Mouse (Mus musculus) lung, postnatal 10 days (tissue): ENCODE results near the gene Kif5a.

Experiments used
- DNase-seq: peaks from one replicate; pipeline ENCODE4 v3.0.0; 2021

Gene Kif5a

GRCm38 (mm10) chr10:127288800-127289572, 25.8 kb upstream of the Kif5a start, which contains the start of gene Mbd6:
Gene Mbd6 (minus strand): TSS chr10:127289018.
- peak; percentile 94 for DNase-seq

DNA sequence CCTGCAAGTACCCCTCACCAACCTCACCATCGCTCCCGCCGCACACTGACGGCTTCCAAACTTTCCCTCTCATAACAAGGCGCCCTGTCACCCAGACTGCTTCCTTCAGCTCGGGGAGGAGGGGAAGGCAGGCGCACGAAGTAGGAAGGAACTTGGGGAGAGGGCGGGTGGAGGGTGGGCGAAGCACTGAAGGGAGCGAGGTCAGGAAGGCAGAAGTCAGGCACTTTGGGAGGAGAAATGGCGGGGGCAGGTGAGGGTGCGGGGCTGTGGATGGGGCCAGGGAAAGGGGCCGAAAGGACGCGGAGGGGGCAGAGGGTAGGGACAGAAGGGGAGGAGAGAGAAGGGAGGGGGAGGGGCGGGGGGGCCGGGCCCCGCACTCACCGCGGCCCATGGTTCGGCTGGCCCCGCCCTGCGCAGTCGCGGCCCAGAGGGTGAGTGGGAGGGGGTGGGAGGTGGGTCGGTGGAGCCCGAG, 25.2 kb upstream of the Kif5a start:
- DNase-seq, result peak; percentile 81

DNA sequence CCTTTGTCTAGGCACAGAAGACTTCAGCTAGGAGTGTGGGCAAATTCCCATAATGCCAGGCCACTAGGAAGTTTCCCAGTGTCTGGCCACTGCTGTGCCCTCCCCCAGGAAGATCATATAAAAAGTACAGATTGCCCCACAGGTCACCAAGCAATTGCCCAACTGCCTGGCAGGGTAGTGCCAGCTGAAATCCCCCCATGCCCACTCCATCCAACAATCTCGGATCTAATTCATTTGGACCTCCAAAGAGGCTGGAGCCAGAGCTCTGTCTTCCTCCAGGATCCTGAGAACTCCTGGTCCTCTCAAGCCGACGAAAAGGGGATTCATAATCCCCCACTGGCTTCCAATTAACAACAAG, 24.8 kb upstream of the Kif5a start:
- no peak for DNase-seq

DNA sequence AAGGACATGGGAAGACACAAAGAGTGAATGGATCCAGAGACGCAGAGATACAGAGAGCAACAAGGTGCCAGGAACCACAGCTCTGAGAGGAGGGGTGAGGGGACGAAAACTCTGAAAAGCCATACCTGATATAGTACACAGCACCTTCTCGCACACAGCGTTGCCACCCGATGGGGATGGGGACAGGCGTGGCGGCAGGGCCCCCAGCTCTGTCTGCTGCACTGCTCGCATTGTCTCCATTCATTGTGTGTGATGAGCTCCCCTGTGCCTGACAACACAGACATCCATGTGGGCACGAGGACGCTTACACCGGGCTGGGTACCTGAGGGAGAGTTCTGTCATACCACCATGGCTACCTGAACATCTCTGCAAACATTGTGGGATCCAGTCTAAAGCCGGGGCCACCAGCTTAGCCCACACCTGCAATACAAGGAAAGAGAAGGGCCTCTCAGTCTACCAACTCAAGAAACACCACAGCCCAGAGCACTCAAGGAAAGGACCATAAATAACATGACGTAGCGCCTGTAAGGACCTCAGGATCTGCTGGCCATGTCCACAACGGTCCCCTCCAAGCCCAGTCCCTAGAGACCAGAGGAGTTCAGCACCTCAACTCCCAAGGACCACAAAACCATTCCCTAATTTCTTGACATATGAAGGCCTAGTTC, 24.3 kb upstream of the Kif5a start:
- DNase-seq, result no peak

- no peak for DNase-seq
Measured at GRCm38 (mm10) chr10:127286730-127287129, 23.6 kb upstream of the Kif5a start.

GRCm38 (mm10) chr10:127286194-127286593, 23.0 kb upstream of the Kif5a start:
- DNase-seq, result no peak

GRCm38 (mm10) chr10:127285644-127286043, 22.5 kb upstream of the Kif5a start:
- DNase-seq, result no peak

DNA sequence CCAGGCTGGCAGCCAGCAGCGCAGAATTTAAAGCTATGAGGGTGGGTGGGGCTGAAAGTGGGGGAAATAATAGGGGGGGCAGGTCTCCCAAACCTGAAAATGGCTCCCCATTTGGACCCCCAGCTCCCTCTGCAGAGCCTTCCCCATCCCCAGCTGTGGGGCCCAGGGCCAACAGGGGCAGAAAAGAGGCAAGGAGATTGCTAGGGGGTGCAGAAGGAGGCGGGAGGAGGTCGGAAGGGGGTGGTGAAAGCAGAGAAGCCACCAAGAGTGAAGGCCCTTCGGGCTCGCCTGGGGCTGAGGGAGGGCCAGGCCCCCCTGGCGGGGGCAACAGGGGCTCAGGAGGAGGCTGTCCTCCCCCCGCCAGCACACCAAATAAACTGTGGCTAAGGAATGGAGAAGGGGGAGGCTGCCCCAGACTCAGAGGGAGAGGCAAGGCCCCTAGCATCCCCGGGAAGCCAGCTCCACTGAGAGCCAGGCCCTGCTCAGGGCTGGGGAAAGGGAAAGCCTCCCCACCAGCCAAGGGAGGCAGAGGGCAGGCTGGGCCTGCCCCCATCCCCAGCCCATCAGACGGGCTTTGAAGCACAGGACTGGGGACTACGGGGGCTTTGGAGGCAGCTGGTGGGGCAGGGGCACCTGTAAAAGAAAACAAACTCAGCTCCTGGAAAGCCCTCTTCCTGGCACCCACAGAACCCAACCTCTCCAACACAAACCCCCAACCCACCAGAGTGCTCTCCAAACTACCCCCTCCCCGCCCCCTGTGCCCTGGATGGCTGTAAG, 21.8 kb upstream of the Kif5a start:
- no peak for DNase-seq

- no peak for DNase-seq
Measured at GRCm38 (mm10) chr10:127284105-127284622, 21.0 kb upstream of the Kif5a start.

GRCm38 (mm10) chr10:127282620-127283215, 19.6 kb upstream of the Kif5a start:
- no peak for DNase-seq

- DNase-seq, result no peak
Measured at GRCm38 (mm10) chr10:127281316-127281715, 18.2 kb upstream of the Kif5a start.

- DNase-seq, result no peak
Measured at GRCm38 (mm10) chr10:127279730-127280129, 16.6 kb upstream of the Kif5a start.

DNA sequence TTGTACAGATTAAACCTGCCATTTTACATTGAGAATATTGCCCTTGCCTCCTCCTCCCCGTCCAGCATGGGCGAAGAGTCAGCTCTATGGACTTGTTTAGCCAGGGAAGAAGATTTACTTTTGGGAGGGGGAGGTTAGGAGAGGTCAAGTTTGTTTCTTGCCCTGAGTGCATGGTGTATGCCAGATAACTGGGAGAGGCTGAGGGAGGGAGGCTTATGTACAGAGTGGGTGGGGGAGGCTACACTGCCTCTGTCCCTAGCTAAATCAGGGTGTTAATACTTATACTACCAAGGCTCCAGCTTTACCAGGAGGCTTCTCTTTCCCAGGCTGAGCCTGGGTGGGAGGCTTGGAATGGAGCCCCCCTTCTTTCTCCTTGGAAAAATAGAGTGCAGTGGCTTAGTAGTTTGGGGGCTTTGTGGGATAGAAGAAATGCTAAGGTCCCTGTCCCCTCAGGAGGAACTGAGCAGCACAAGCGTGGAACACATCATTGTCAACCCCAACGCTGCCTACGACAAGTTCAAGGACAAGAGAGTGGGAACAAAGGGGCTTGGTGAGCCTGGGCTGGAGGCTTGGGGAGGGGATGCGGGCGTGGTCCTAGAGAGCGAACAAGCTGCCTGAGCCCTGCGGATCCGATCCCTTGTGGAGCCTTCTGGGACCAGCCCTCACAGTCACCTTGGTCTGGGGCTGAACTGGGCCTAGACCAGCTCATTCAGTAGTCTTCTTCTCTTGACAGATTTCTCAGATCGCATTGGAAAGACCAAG, 11.3 kb upstream of the Kif5a start:
- DNase-seq, result no peak

- no peak for DNase-seq
Measured at GRCm38 (mm10) chr10:127272371-127272770, 9.2 kb upstream of the Kif5a start.

DNA sequence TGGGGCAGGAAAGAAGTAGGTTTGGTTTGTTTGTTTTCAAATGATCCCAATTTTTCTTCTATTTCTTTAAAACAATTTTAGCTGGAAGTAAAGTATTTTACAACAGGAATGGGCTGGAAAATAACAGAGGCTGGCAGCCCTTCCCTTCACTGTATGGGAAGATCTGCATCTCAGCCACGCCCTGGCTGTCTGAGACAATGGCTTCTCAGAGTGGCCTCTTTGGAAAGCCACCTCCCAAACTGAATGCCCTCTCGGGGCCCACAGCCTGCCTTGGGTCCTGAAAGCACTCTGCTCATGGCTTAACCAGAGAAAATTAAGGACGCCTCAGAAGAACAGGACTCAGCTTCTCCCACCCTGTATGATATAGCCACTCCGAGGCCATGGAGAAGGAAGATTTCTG, 6.7 kb upstream of the Kif5a start:
- no peak for DNase-seq

DNA sequence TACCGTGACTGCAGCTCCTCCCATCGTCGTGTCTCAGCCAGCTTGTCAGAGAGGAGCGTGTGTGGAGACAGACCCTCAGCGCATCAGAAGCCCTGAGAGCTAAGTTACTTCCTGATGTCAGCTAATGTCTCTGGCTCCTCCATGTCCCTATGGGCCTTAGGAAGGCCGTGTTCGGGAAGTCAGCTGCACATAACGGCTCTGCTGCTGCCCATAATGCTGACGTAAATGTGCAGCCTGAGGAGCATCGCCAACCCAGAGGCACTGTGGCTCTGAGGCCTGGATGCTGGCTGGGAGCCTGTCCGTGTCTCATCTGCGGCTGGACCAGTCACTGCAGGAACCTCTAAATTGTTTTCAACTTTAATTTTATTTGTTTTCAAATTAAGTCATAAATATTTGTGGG, 5.9 kb upstream of the Kif5a start:
- no peak for DNase-seq

DNA sequence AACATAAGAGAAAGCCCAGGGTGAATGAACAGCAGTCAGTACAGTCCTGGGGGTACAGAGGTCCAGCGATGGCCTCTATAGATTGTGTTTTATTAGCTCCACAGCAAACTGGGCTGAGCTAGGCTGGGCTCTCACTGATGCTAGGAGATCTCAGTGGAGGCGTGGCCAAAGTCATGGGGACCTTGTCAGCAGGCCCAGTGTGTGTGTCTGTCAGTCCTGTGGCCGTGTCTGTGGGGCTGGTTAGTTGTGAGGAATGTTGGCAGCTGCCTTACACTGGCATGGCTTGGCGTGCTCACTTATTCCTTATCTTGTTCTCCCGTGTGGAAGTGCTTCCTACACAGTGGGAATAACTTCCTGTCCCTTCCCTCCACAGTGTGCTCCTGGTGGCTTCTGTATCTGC, 5.3 kb upstream of the Kif5a start:
- no peak for DNase-seq

GRCm38 (mm10) chr10:127267318-127267717, 4.2 kb upstream of the Kif5a start:
- DNase-seq, result no peak

DNA sequence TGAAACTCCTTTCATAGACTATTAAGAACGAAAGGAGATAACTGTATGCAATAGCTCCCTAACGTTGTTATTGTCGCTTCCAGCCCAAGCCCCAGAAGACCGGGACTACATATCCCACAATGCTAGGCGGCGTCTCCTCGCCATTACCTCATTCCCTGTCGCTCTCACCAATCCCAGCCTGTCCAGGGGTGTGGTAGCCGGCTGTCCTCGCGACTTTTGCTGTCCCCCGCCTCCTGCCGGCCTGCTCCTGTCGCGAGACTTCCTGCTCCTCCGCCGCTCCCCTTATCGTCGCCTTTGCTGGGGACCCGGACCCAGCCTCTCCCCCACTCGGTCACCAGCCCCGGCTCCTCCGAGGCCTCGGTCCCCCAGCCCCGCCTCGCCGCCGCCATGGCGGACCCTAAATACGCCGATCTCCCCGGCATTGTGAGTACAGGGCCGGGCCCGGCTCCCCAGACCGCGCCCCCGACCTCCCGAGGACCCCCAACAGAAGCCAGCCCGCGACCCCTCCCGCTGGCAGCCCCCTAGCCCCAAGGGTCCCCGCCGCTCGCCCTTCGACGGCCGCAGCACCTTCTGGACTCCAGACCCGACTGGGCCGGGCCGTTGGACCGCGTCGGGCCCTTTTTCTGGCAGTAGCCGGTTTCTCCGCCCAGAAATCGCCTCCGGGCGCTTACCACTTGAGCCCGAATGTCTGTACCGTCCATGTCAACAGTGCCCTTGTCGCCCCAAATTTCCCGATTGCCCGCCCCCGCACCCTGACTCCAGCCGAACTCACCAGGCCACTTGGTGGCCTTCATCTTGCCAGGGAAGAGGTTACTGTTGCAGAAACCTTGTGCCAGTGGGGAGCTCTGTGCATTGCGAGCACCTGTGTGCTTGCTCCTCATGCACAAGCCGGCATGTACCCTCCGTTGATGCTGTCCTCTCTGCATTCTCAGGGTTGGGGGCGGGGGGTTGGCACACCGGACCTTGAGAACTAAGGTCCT, 3.3 kb upstream of the Kif5a start, which contains the start of gene Dctn2:
Dctn2 (plus strand) TSS at position 257 of the 980 bp plus-strand sequence.
- DNase-seq, result peak; percentile 99

DNA sequence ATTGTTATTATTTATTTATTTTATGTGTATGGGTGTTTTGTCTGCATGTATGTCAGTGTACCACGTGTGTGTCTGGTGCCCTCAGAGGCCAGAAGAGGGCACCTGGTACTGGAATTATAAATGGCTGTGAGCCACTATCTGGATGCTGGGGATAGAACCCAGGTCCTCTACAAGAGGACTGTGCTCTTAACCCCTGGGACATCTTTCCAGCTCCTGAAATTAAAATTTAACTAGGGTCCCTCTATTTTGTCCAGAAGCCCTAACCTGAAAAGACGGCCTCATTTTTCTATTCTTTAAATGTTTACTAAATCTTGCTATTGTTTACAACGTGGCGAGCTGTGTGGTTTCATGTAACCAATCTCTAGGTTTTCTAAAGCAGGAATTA, 2.6 kb upstream of the Kif5a start:
- no peak for DNase-seq

DNA sequence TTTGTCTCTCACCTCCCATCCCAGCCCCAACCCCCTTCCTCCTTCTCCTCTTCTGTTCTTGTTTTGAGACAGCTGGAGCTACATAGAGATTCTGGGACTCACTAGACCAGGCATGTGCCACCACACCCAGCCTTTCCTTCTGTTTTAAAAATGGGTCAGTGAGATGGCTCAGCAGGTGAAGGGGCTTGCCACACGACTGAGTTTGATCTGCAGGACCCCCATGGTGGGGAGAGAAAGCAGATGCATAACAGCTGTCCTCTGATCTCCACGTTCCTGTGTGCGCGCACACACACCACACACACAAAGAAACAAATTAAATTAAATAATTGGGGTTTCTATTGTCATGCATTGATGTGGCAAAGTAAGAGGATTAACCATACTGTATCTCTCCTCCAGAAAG, 1.8 kb upstream of the Kif5a start:
- DNase-seq, result no peak
